Mouse (Mus musculus): ENCODE measurements around the gene Ift122.

Ift122 gene

GRCm38 (mm10) chr6:115957681-115958080 lies 104.4 kb downstream of the Ift122 start:
- CTCF ChIA-PET = no interaction called here

- CTCF ChIA-PET = no interaction called here
Observed at GRCm38 (mm10) chr6:115958445-115958844, 105.2 kb downstream of the Ift122 start.

- CTCF ChIA-PET = interaction anchor here (0.6 kb wide), 1 partner anchor 365 kb away, joined by 11 read pairs; no protein-coding TSS in a partner anchor
Observed at GRCm38 (mm10) chr6:115959151-115959691, 106.0 kb downstream of the Ift122 start.

- CTCF ChIA-PET = no interaction called here
Observed at GRCm38 (mm10) chr6:115960322-115960721, 107.1 kb downstream of the Ift122 start.

- CTCF ChIA-PET = interaction anchor here (0.6 kb wide), 2 partner anchors 9 to 33 kb away, joined by 5 to 6 read pairs; no protein-coding TSS in a partner anchor
Observed at GRCm38 (mm10) chr6:115961743-115962142, 108.5 kb downstream of the Ift122 start.

- CTCF ChIA-PET = no interaction called here
Observed at GRCm38 (mm10) chr6:115962439-115963085, 109.3 kb downstream of the Ift122 start.

GRCm38 (mm10) chr6:115963656-115964055 lies 110.4 kb downstream of the Ift122 start:
- CTCF ChIA-PET = no interaction called here

GRCm38 (mm10) chr6:115966227-115966966 lies 113.1 kb downstream of the Ift122 start:
- CTCF ChIA-PET = no interaction called here

- CTCF ChIA-PET = no interaction called here
Observed at GRCm38 (mm10) chr6:115967291-115967880, 114.1 kb downstream of the Ift122 start.

- CTCF ChIA-PET = no interaction called here
Observed at GRCm38 (mm10) chr6:115968086-115968485, 114.8 kb downstream of the Ift122 start.

- CTCF ChIA-PET = no interaction called here
Observed at GRCm38 (mm10) chr6:115968700-115969099, 115.4 kb downstream of the Ift122 start.

GRCm38 (mm10) chr6:115969103-115969502 lies 115.8 kb downstream of the Ift122 start:
- CTCF ChIA-PET = no interaction called here

GRCm38 (mm10) chr6:115969952-115970351 lies 116.7 kb downstream of the Ift122 start:
- CTCF ChIA-PET = no interaction called here

- CTCF ChIA-PET = no interaction called here
Observed at GRCm38 (mm10) chr6:115971273-115972060, 118.2 kb downstream of the Ift122 start.

GRCm38 (mm10) chr6:115972083-115972764 lies 119.0 kb downstream of the Ift122 start:
- CTCF ChIA-PET = no interaction called here

GRCm38 (mm10) chr6:115973139-115973875 lies 120.0 kb downstream of the Ift122 start:
- CTCF ChIA-PET = interaction anchor here (1.2 kb wide), 1 partner anchor 14 kb away, joined by 4 read pairs; no protein-coding TSS in a partner anchor

GRCm38 (mm10) chr6:115973881-115974662 lies 120.8 kb downstream of the Ift122 start:
- CTCF ChIA-PET = interaction anchor here (1.2 kb wide), 1 partner anchor 13 kb away, joined by 4 read pairs; no protein-coding TSS in a partner anchor

GRCm38 (mm10) chr6:115975606-115976005 lies 122.3 kb downstream of the Ift122 start:
- CTCF ChIA-PET = no interaction called here

All from spleen, embryonic (tissue).